Mouse (Mus musculus) embryonic fibroblast, embryonic 13.5 days (primary cell): ENCODE results near the gene Ankzf1. TPM values are rescaled to one million over a fixed set of nuclear protein-coding genes. Genes with fewer than 3 reads are reported as not detected.
A peak's percentile ranks its signal among the peaks of the same experiment; 100 is the strongest.
"Not testable (repeated sequence)": the region's sequence is repeated elsewhere in the genome, so short reads cannot be mapped to it uniquely, and the experiment has no call there.

Experiments
- H3K27ac ChIP-seq: 2 replicates; pipeline ENCODE4 v1.5.1; 2012; ENCODE audit warnings: low read length, control low read depth, inconsistent platforms; ENCODE audit not compliant: insufficient read depth
- H3K4me1 ChIP-seq: 2 replicates; pipeline ENCODE4 v1.6.1; 2011; ENCODE audit warnings: low read length; ENCODE audit not compliant: control insufficient read depth, insufficient read depth
- H3K4me3 ChIP-seq: 2 replicates; pipeline ENCODE4 v1.5.1; 2011; ENCODE audit warnings: mild to moderate bottlenecking, control low read depth, low read length; ENCODE audit not compliant: insufficient read depth
- CTCF ChIP-seq: IDR thresholded peaks from 2 replicates; pipeline ENCODE4 v1.5.1; 2011; ENCODE audit warnings: mild to moderate bottlenecking, control low read depth, low read length, moderate library complexity, borderline replicate concordance; ENCODE audit not compliant: insufficient read depth
- POLR2A ChIP-seq: IDR thresholded peaks from 2 replicates; pipeline ENCODE4 v1.6.1; 2011; ENCODE audit warnings: low read depth, mild to moderate bottlenecking, control low read depth, low read length, moderate library complexity
- polyA plus RNA-seq: library from polyadenylated mRNA; stranded (reverse); fragments of >200 nt; gene quantifications from 2 replicates; pipeline ENCODE4 v1.2.4, GENCODE M21; 2011; ENCODE audit warnings: low read depth; ENCODE audit not compliant: missing spikeins, insufficient read length

The Ankzf1 gene
- polyA plus RNA-seq, 1 experiment: 15.6 TPM

DNA sequence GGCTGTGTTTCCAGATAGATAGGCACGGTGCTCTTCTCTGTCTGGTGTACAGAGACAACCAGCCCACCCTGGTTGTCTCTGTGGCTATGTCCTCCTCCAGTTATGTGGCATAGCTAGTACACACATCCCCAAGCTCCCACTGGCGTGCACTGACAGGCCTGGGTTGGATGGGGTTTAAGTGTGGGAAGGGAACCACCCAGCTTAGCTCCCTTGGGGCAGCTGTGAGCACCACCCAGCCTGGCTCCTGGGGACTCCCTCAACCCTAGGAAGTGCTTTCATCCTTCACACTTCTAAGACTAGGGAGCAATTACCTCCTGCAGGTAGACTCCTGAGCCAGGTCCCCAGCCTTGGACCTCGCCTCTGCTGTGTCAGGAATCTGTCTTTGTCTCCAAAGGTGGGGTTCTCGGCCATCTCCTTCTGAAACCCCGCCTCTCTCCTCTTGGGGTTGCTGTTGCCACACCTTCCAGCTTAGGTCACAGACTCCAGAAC is 39.8 kb downstream of the Ankzf1 start, which contains the start of gene A630095N17Rik:
TSS of gene A630095N17Rik (minus strand) at position 439 of the 489 bp plus-strand sequence.
- no peak within 1 kb of the TSS for H3K4me3 ChIP-seq
- H3K4me1 ChIP-seq: peaks cover 2% of the 10 kb centered on the region; the same call in 1 of the 2 replicates
- TF ChIP-seq POLR2A: no peak
- TF ChIP-seq CTCF: no peak
- no peak within 1 kb of the TSS for H3K27ac ChIP-seq

GRCm38 (mm10) chr1:75232489-75232888 is 40.5 kb downstream of the Ankzf1 start:
- not testable (repeated sequence) for H3K4me3 ChIP-seq, H3K4me1 ChIP-seq, H3K27ac ChIP-seq

- no peak for TF ChIP-seq CTCF
- no peak for TF ChIP-seq POLR2A
Measured at GRCm38 (mm10) chr1:75234606-75235005, 42.7 kb downstream of the Ankzf1 start.

DNA sequence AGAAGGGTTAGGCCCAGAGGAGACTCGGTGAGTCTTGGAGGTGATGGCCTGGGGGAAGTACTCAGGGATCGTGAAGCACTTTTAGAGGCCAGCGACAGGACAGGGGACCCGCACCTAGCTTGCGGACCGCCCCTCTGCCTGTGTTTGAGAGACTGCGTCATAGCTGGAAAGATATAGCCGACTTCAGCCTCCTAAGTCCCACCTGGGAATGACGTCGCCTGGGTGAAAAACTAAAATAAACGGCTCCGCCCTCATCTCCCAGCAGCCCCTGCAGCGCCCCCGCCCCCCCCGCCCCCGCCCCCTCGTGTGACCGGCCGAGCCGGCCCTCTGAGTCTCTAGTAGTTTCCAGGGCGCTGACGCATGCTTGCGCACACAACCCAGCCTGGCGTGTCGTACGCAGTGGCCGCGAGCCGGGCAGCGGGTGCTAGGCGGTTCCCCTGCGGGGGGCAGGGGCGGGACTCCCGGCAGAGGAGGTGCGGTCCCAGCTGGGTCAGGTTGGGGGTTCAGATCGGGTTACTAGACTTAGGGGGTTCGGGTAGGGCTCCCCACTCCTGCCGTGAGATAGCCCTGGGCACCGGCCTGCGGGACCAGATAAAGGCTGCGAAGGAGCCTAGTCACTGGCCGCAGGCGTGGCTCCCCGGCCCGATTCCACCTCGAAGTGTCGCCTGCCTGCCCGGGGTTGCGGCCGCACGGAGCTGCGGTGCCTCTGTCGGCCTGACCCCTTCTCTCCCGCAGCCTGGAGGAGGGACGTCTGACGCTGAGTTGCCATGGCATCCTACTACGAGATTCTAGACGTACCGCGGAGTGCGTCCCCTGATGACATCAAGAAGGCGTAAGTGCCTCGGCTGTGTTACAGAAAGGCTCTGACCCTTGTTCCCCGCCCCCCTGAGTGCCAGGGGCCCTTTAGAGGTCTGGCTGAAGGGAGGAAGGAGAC is 44.4 kb downstream of the Ankzf1 start, which contains the start of gene Dnajb2:
TSS of gene Dnajb2 (plus strand) at position 290 of the 934 bp plus-strand sequence.
- Histone ChIP-seq H3K27ac (peak within 1 kb of the TSS; percentile 69), H3K4me3 (peak within 1 kb of the TSS; percentile 68), H3K4me1 (peaks cover 2% of the 10 kb centered on the region; the same call in 1 of the 2 replicates)
- TF ChIP-seq CTCF: no peak
- TF ChIP-seq POLR2A: peak; percentile 69

More at GRCm38 (mm10) chr1:75234606-75235005, 42.7 kb downstream of the Ankzf1 start:
- Histone ChIP-seq H3K27ac (no peak overlapping the region), H3K4me3 (no peak overlapping the region), H3K4me1 (peaks cover 2% of the 10 kb centered on the region)

DNA sequence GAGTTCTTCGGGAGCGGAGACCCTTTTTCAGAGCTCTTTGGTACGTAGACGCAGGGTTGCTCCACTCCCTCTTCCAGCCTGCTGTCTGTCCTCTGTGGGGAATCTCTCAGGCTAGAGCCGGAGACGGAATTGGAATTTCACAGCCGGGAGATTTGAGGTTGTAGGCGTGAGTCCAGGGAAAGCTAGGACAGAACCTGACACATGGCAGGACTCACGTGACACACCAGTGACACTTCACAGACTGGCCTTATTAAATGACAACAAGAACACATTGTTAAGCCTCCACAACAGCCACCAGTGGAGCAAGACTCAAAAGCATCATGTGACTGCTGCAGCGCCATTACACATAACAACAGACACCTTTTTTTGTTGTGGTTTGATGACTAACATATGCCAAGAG is 47.6 kb downstream of the Ankzf1 start:
- no peak overlapping the region for H3K27ac ChIP-seq

DNA sequence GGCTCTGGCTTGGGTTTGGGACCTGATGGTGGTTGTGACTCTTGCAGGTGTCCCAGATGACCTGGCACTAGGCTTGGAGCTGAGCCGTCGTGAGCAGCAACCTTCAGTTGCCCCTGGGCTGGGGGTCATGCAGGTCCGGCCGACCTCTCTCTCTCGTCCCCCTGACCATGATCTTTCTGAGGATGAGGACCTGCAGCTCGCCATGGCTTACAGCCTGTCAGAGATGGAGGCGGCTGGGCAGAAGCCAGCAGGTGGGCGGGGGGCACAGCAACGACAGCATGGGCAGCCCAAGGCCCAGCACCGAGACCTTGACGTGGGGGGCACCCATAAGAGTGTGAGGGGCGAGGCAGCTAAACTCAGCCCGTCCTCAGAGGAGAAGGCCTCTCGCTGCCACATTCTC is 51.5 kb downstream of the Ankzf1 start:
- TF ChIP-seq POLR2A: no peak
- TF ChIP-seq CTCF: no peak
- Histone ChIP-seq H3K4me1 (peaks cover 9% of the 10 kb centered on the region), H3K4me3 (no peak overlapping the region), H3K27ac (no peak overlapping the region)

More for the DNA sequence above, 47.6 kb downstream of the Ankzf1 start:
- Histone ChIP-seq H3K4me1 (peaks cover 2% of the 10 kb centered on the region; the same call in 1 of the 2 replicates), H3K4me3 (no peak overlapping the region)
- TF ChIP-seq CTCF (no peak), POLR2A (no peak)

DNA sequence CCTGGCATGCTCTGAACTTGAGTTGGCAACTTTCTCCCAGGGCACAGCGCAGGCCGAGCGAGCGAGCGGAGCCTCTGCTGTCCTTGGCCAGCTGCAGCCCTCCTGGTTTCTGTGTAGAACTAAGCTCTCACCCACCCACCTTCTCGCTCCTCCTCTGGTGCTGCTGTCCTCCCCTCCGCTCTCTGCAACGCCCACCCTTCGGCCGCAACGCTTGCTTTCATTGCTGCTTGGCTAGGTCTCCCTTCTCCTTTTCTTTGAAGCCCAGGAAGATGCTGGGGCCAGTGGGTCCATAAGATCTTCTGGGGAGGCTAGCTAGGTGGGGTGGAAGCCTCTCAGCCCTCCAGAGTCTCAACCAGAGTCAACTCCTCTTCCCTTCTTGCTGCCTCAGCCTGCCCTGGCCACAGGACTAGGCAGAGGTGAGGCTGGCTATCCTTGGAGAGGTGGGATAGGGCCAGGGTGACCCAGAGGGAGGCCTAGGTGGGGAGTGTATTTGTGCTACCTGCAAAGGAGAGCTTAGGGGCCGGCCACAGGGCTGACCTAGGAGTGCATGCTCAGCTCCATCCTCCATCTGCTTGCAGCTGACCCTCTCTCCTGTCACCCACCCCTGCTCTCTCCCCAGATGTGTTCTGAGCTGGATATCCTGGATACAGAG is 52.4 kb downstream of the Ankzf1 start:
- Histone ChIP-seq H3K4me3 (no peak overlapping the region), H3K4me1 (peaks cover 12% of the 10 kb centered on the region), H3K27ac (no peak overlapping the region)
- TF ChIP-seq CTCF: no peak
- no peak for TF ChIP-seq POLR2A

- no peak for TF ChIP-seq POLR2A
- peaks cover 12% of the 10 kb centered on the region for H3K4me1 ChIP-seq
- H3K4me3 ChIP-seq: no peak overlapping the region
- H3K27ac ChIP-seq: no peak overlapping the region
Measured at GRCm38 (mm10) chr1:75244836-75245235, 52.9 kb downstream of the Ankzf1 start.

DNA sequence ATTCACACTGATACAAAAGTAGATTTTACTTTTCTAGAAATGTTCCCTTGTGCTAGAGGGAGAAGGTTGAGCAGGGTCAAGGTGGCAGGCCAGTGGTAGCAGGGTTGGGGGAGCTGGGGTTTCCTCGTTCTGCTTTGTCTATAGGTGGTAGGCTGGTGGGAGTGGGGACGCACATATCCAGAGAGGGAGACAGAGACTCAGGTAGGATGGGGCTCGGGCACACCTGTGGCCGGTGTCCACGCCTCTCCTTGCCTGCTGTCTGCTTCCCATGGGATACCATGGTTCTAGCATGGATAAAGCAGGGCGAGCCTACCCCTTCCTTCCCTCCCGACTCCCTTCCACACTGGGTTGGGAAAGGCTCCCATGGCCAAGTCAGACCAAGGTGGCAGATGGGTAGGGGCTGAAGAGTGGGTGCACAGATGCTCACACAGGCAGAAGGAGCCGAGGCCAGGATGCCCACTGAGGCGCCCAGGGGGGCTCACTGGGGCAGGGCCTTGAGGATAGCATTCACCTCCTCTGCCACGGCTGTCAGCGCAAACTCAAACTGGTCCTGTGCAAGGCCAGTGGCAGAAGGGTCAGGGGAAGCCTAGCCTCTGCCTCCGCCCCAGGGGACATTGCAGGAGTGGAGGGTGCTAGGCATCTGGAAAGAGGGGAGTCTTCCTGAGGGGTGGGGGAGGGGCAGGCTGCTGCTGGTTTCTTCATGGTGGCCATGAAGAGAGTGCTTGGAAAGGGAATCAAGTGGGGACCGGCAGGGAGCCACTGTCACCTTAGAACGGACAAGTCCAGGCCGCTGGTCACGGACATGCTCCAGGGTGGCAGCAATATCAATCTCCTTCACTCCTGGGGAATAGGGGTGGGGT is 55.4 kb downstream of the Ankzf1 start:
- no peak overlapping the region for H3K4me3 ChIP-seq
- peaks cover 12% of the 10 kb centered on the region for H3K4me1 ChIP-seq
- TF ChIP-seq POLR2A: no peak
- no peak for TF ChIP-seq CTCF
- peak overlapping the region; percentile 91 for H3K27ac ChIP-seq
